Mouse (Mus musculus): ENCODE measurements at regions not wholly inside any gene's neighbourhood (a gene's known extent, or its start where the extent isn't known, plus 50 kb on each side); places are given as distances from the start of the nearest gene placed in this dataset.
A peak's percentile ranks its signal among the peaks of the same experiment; 100 is the strongest.

DNA sequence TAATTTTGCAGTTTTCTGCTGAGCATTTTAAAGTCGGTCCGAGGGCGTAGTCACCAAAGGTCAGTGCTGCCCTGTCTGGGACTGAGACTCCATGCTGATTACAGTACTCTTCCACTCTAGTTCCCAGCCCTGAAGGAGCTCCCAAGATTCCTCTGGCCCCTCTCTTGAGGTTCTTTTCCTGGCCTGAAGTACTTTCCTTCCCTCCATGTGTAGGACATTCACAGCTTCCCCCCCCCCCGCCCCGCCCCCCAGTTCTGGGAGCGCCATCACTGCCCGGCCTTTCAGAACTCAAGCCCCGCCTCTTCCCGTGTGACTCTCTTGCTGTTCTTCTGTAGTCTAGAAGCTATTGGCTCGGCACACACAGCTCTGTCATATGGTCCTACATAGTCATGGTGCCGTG lies 271.5 kb downstream of the Matn1 start:
- DNase-seq, result no peak

DNA sequence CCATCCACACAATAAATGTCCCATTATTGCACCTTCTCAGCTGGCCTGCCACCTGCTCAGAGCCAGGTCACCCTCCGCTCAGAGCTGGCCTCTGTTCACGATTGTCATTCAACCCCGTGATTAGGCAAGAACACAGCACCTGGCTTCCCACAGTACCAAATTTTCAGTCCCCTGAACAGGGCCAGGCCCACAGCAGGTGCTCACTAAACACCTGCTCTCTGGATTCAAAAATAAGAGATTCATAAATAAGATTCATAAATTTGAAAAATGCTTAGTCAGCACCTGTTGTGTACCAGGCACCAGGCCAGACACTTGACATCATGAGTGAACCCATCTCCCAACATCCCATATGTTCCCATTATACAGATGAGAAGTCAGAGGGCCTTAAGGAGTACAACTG lies 272.2 kb downstream of the Matn1 start:
- DNase-seq, result peak; percentile 54 to 55

DNA sequence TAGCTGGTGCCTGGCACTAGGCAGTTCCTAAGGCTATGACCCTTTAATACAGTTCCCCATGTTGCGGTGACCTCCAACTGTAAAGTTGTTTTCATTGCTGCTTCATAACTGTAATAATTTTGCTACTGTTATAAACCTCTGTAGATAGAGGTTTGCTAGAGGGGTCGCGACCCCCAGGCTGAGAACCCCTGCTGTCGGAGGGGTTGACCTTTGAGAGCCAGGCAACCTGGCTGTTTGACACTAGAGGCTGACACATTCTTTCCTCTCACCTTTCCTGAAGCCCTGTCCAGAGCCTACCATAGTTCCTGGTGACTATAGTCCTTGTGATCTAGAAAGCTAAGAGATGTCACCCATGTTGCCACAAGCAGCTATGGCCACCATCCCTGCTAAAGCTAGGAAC lies 272.9 kb downstream of the Matn1 start:
- no peak for DNase-seq

DNA sequence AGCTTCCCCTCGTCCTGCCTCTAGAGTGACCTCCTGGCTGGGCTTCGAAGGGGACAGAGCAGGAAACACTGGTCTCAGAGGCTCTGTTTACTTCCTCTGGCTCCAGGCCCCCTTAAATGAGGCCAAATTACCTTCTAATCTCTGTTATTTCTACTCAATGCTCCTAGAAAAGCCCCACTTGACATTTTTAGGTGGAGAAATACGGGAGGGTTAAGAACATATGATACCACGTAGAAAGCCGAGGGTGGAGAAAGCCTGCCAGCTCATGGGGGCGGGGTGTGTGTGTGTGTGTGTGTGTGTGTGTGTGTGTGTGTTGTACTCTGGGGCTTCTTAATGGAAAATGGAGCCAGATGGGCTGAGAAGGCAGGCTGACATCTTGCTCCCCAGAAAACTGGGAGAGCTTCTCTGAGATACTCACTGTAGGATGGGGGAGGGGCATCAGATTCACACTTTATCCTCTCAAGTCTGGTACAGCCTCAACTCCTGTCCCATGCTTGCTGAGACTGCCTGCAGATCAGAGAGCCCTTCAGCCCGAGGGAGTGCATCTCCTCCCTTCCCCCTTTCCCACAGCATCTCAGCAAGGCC lies 273.5 kb downstream of the Matn1 start:
- DNase-seq, result no peak

DNA sequence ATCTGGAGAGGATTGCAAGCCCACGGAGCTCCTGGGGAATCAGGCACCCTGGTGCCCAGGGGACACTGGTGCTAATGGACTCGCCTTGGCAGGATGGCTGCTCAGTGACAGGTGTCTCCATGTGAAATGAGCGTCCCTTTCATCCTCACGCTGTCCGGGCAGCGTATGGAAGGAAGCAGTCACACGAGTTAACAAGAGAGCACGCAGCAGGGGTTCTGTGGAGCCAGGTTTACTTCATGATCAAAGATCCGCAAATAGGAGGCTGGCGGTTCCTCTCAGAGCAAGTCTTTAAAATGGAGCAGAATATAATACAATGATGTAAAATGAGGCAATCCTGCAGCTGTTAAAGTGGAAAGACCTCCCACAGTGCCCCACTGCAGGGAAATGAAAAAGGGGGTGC lies 276.8 kb downstream of the Matn1 start:
- DNase-seq, result peak; percentile 44 to 58

DNA sequence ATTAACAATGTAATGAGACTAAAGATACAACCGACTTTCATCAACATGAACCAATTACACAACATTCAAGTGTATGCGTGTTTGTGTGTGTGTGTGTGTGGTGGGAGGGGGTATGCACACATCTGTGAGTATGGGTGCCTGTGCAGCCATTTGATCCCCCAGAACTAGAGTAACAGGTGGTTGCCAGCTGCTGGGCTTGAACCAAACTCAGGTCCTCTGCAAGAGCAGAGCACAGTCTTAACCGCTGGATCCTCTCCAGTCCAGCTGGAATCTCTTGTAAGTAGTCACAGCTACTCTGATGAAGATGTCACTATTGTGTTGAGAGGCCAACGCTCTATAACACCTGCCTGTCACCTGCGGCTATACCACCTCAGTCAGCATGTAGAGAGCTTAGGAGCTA lies 286.2 kb downstream of the Matn1 start:
- no peak for DNase-seq

DNA sequence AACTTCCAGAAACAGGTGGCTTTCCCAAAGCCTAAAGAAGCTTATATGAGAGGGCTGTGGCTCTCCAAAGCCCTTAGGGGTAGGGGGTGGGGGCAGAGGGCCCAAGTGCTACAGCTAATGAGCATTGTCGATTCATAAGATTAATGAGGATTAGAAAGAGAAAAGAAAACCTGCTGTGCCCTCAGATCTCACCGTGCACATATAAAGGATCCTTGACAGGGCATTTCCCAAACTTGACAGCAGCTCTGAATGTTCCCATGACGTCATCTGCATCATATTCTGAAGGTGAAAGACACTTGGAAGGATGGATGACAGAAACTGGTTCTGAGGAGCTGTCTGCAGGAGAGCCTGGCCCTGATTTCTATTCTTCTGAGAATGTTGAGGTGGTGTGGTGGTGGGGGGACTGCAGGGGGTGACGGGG lies 292.4 kb downstream of the Matn1 start:
- DNase-seq, result no peak

DNA sequence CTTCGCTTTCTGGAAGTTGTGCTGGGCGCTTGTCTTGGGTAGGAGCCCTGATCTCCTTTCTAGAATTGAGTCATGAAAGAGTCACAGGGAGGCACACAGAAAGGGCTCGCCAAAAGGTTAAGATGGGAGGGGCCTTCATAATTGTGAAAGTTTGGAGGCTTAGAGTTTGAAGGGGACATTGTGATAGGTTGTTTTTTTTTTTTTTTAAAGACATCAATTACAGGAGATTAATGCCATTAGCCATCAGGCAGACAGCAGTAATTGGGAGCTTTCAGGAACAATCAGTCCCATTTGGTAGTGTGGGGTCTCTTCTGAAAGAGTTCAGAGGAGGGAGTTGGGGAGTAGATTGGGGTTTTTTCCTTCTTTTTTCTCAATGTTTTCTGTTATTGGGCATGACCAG lies 294.4 kb downstream of the Matn1 start:
- DNase-seq, result no peak

DNA sequence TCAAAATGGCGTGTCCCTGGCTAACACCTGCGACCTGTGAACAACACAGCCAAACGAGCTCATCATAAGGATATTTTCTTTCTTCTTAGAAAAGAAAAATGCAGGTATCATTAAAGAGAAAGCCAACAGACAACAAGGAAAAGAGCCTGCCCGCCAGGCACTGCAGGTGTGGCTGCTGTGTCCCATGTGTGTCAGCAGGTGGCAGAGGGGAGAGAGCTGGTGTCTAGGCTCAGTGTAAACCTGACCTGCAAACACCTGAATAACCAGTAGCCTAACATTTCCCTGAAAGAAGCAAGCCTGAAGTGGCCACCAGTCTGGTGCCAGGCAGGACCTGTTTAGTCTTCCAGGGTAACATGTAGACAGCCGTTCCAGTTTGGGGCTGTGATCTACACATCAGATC lies 294.9 kb downstream of the Matn1 start:
- no peak for DNase-seq

DNA sequence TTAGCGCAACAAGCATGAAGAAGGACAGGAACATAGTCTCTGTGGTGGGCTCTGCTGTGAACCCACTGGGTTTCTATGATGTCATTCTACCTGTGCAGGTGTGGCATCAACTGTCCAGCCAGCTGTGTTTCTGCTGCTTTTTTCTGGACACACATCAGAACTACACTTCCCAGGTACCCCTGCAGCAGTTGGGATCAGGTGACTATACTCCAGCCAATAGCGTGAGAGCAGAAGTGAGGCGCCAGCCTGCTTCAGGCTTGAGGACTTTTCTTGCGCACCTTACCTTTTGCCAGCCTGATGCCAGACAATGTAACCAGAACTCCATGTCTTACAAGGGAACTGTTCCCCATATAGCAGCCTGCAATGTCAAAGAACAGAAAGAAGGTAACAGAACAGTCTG lies 296.3 kb downstream of the Matn1 start:
- DNase-seq, result no peak

DNA sequence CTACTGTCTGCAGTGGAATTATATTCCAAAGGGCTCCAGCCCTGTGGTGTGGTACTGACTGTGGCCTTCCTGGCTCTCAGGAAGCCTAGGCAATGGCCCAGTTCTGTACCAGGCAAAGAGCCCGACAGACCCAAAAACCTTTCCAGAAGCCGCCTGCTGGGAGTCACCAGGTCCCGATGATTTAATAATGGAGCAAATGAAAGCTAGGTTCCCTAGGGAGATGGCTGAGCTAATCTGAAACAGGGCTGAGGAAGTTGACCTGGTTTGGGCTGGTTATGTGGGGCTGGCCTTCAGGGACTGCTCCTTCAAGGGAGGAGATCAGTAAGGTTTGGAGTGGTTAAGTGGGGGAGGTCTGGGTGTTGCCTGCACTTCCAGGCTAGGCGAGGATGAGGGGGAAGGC lies 298.1 kb downstream of the Matn1 start:
- peak in 1 of 2 experiments; percentile 35 for DNase-seq

DNA sequence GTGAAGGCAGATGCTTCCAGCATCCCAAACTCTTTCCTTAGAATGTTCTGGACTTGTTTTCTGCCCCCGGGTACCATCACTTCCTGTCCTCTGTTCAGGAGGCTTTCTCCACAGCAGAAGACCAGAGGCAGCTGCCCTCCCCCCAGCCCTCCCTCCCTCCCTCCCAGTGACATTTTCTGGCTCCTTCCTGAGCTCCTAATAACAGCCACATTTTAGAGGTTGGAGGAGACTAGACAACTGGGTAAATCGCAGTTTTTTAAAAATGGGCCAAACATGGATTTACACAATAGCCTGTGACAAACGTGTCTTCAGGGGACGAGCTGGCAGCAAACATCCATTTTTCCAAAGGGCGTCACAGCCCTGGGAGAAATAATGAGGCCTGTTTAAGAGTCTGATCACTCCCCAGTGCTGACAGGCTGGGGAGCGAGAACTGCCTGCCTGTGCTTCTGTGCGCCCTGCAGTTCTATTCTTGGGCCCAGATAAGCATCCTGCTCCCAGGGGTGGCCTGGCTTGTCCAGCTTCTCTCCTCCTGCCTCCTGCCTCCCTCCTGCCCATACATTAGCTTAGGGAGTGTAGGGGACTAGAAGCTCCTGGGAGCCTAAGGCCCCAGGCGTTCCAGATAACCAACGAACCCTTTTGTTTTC lies 299.7 kb downstream of the Matn1 start:
- DNase-seq, result no peak

DNA sequence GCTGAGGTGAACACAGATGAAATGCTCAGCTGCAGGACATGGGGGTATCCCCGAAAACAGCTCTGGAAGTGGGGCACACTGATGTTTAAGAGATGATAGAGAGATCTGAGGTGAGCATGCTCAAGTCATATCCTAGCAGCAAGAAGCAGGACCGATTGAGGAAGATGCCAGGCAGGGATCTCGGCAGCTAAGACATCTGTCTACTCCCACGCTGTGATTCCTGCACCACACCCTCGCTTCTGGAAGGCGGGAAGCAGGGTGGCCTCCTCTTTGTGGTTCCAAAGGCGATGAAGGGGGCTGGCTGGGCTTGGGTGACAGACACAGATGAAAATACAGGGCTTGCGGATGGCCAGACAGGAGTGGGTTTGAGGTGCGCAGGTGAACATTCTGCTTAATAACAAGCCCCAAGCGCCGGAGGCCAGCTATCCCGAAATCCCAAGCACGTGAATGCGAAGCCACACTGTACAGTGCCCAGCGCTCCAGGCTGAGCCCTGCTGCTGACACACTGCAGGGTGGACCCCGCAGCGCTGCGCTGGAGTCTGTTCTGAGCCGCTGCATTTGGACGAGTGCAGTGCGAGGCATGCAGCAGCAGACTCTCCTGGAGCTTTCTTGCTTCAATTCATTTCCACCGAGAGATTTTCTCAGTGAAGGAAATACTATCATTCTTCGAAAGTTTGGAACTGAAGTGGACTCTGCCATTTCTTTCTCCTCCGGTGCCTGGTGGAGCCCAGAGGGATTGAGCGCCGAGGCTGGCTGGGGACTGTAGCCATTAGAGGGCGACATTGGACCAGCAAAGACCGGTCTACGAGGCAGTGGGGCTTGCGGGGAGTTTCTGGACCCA lies 308.6 kb downstream of the Matn1 start:
- peak; percentile 92 to 93 for DNase-seq

DNA sequence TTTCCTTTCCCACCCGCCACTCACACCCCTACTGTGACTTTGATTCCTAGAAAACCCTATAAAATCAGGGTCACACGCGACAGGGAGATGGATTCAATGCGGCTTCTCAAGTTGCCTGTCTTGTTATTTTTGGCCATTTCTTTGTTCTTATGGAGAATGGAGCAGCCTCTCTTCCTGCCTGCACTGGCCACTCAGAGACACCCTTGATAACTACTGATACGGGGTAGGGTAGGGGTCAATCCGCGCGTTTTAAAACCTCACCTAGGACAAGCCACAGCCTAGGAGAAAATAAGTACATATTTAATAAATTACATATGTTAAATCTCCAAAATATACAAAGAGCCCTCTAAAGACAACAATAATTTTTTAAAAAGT lies 309.2 kb downstream of the Matn1 start:
- DNase-seq, result no peak

DNA sequence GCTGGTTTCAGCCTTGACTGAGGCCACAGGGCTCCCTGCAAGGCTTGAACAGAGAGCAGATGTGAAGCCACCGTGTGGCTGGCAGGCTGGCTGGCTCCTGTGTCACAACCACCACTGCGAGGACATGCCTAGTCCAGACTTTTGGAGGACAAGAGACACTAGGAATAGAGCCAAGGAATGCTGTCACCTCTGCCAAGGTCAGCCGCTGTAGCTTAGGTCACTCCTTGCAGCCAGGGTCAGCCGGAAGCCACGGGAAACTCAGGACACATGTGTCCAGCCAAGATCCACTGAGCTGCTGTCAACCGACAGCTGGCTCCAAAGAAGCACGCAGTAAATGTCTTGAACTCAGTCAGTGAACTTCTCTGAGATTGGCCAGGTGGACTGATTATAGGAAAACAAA lies 310.1 kb downstream of the Matn1 start:
- DNase-seq, result no peak

DNA sequence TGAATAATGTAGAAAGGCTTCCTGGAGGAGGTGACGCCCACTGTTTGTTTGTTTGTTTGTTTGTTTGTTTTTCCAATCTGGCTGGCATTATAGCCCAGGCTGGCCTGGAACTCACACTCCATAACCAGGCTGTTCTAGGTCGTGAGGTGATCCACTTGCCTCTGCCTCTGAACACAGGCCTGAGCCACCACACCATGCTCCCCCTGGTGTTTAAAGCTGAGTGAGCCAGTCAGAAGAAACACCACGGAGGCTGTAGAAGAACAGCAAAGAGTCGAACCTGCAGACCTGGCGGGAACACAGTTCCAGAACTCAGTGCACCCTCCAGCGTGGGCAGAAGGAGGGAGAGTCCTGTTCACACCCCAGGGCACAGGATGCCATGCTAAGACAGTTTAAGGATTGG lies 310.5 kb downstream of the Matn1 start:
- DNase-seq, result peak; percentile 38 to 40

DNA sequence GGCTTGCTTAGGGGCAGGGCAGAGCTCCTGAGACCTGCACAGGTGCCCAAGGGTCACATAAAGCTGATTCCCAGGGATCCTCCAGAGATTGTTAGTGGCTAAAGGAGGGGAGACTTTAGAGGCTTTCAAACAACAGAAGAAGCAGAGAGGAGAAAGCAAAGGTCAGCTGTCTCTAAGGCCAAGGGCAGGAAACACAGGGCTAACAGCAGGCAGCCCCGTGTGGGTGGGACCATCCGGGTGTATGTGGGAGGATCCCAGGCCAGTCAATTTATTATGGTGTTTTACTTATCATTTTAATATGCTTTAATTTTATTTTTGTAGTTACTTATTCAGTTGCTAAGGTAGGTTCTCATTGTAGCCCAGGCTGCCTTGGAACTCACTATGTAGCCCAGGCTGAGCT lies 317.1 kb downstream of the Matn1 start:
- DNase-seq, result no peak

DNA sequence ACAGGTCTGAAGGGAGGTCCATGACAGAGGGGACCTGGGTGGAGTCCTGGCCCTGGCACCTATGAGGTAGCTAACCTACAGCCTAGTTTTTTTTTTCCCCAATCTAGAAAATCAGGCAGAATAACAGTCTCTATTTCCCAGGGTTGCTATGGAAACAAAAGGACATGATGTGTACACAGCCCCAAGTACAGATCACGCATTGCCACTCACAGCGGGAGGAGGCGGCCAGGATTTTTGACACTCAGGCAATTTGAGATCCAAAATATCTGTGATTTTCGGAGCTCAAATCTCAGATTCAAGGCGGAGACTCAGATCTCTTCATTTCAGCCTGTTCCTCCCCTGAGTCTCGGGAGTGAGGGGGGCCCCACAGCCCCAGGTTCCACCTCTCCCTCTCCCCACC lies 318.7 kb downstream of the Matn1 start:
- no peak for DNase-seq

DNA sequence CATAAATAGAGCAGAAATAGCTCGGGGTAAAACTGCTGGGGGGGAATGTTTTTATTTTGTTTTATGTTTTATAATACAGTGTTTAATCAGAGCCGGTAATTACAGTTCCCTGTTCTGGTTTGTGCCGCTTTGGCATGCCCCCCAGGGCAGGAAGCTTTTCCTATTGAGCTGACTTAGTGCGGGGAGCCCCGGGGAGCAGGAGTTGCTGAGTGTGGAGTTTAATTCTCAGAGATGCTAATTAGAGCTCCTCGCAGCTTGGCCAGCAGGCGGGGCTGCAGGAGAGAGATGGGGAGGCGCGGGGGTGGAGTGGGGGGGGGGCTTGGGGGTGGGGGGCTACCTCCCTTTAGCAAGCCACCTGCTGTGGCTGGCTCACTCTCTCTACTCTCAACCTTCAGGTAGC lies 322.6 kb downstream of the Matn1 start:
- no peak for DNase-seq

DNA sequence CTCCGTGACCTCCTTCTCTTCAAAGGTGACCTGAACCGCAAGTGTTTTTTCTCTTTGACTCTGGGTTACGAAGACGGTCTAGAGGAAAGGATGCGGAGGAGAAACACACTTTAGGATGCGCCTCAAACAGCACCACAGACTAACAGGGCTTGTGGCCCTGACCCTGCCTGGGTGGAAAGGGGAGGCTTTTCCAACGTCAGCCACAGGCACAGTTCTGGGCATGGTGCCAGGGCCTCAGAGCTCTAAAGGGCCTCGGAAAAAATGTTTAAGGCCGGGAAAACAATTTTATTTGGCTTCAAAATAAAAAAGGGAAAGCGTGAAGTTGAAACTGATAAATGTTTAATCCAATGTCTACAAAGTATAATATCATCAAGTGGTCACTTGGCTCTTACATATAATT lies 323.6 kb downstream of the Matn1 start:
- peak; percentile 46 to 69 for DNase-seq

DNA sequence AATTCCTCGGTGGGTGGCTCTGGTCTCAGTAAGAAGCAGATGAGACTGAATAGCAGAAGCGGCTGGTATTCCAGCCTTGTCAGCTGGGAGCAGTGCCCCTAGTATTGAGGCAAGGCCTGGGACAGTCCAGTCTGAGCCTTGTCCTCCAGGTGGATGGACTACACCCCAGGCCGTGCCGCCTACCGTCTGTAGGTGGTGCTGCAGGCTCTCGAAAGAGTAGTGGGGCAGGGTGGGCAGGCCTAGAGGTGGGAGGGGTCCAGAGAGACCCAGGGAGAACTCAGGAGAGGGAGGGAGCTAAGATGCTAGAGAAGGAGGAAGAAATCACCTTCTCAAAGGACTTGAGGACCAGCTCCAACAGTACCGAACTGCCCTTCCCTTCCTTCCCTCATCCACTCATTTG lies 326.0 kb downstream of the Matn1 start:
- DNase-seq, result peak; percentile 55 to 76

DNA sequence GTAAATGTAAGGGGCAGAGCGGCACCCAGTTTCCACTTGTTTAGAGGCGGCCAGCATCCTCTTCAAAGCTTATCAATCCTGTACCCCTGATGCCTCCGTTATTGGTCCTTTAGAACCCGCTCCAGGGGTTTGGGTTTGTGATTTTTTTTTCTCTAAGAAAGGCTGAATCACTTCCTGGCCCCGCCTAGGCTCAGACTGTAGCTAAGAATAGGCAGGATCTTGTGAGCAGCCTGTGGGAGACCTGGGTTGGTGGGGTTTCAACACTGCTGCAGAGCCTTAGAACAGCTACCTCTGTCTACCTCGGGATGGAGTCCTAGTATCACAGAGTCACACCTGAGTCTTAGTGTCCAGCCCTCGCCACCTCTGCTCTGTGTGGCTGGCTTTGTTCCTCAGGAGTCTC lies 327.9 kb downstream of the Matn1 start:
- DNase-seq, result no peak

DNA sequence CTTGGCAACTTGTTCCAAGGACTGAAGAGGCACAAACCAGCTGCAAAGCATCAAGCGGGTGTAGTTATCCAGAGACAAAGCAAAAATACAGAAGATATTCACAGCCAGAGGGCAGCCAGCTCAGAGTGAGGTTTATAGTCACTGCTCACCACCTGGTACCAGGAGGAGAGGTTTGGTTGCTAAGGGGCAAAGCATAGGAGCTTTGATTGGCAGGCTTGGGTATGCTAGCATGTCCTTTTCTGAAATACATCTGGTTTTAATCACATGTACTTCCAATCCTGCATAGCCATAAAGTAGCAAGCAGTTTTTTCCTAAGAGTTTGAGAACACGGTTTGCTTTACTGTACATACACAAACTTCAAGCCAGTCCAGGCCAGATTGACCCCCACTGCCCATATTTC lies 349.4 kb downstream of the Matn1 start:
- DNase-seq, result no peak

DNA sequence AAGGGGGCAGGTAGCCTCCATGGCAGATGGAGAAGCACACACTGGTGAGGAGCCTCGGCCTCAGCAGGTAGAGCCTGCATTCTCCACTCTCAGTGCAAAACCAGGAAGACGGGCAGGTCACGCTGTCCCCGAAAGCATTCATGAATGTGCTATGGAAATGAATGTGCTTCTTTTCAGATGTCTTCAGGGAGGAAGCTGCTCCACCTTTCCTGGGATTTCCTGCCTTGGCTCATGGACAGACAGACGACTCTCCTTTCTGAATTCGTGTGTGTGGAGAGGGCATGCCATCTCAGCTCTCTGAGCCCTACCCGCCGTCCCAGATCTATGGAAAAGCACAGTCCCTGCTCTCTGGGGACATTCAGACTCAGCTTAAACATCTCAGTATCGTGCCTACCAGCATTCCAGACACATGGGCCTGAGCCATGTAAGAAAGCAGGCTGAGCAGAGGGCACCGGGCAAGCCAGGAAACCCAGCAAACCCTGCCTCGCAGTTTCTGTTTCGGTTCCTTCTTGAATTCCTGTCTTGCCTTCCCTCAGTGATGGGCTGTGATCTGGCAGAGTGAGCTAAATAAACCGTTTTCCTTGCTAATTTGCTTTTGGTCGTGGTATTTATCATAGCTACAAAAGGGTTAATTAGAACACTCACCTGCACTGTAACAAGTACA lies 354.0 kb downstream of the Matn1 start:
- no peak for DNase-seq
